Mouse (Mus musculus) forebrain, embryonic 11.5 days (tissue): Measurements from ENCODE around the gene Zfp72. TPM values are rescaled to one million over a fixed set of nuclear protein-coding genes. Genes with fewer than 3 reads are reported as not detected.

Experiments
- ATAC-seq: fragments of 200-750 bp; cut with Nextera tagmentation; replicated peaks from 2 replicates; pipeline ENCODE4 v1.8.0; 2017; ENCODE audit warnings: moderate TSS enrichment; ENCODE audit not compliant: low FRiP score
- DNase-seq: peaks from one replicate; pipeline ENCODE4 v3.0.0-alpha.2; 2017; ENCODE audit warnings: low spot score
- H3K27ac ChIP-seq: fragments of 300-500 bp; sonication (generic); 2 replicates; pipeline ENCODE4 v1.5.1; 2014; ENCODE audit warnings: low read depth, low read length
- H3K27me3 ChIP-seq: fragments of 300-500 bp; sonication (generic); 2 replicates; pipeline ENCODE4 v1.6.1; 2014; ENCODE audit warnings: mild to moderate bottlenecking, low read length, mixed read lengths; ENCODE audit not compliant: control insufficient read depth, insufficient read depth
- H3K36me3 ChIP-seq: fragments of 300-500 bp; sonication (generic); 2 replicates; pipeline ENCODE4 v1.6.1; 2014; ENCODE audit warnings: mild to moderate bottlenecking, low read length, moderate library complexity, mixed read lengths; ENCODE audit not compliant: control insufficient read depth, insufficient read depth
- H3K4me1 ChIP-seq: fragments of 300-500 bp; sonication (generic); replicated peaks from 2 replicates; pipeline ENCODE4 v1.6.1; 2014; ENCODE audit warnings: low read length, mixed read lengths; ENCODE audit not compliant: control insufficient read depth, insufficient read depth
- H3K4me2 ChIP-seq: fragments of 300-500 bp; sonication (generic); 2 replicates; pipeline ENCODE4 v1.6.1; 2014; ENCODE audit warnings: low read depth, mild to moderate bottlenecking, low read length, moderate library complexity, mixed read lengths; ENCODE audit not compliant: severe bottlenecking
- H3K4me3 ChIP-seq: fragments of 300-500 bp; sonication (generic); 2 replicates; pipeline ENCODE4 v1.5.1; 2014; ENCODE audit warnings: low read depth, low read length
- H3K9ac ChIP-seq: fragments of 300-500 bp; sonication (generic); 2 replicates; pipeline ENCODE4 v1.6.1; 2014; ENCODE audit warnings: low read length
- H3K9me3 ChIP-seq: fragments of 300-500 bp; sonication (generic); 2 replicates; pipeline ENCODE4 v1.6.1; 2016; ENCODE audit warnings: low read length, mixed read lengths; ENCODE audit not compliant: control insufficient read depth
- WGBS: fragments of 180-500 bp; shearing (Covaris S2); extraction: QIAGEN DNeasy Blood & Tissue Kit; methylation state at CpG from one replicate; pipeline ENCODE4 v1.1.7; 2014; 5-methylcytosine and 5-hydroxymethylcytosine counted together
- polyA plus RNA-seq: library from polyadenylated mRNA; unstranded; fragments of >200 nt; fragmentation: Nextera tagmentation; extraction: Ambion mirVana; gene quantifications from 2 replicates; pipeline ENCODE4 v1.2.1, GENCODE M21; 2014

Zfp72 gene
- 4.4 TPM in 2 replicates for polyA plus RNA-seq

- Histone ChIP-seq H3K9ac (peak within 1 kb of the TSS; percentile 33; the same call in 1 of the 2 replicates), H3K9me3 (no peaks in the 10 kb centered on the region), H3K4me3 (peak within 1 kb of the TSS; percentile 34), H3K27me3 (no peaks in the 10 kb centered on the region), H3K4me1 (no peaks in the 10 kb centered on the region), H3K4me2 (peak within 1 kb of the TSS; percentile 50), H3K36me3 (no peaks in the 10 kb centered on the region), H3K27ac (no peak within 1 kb of the TSS)
- peak; percentile 94 for ATAC-seq
- peak; percentile 67 for DNase-seq
- 2% methylated on average over 14 of the region's 14 CpGs for WGBS
Measured at GRCm38 (mm10) chr13:74390371-74390990, at the start of gene Zfp72. TSS of gene Zfp72 (minus strand) at chr13:74390836.

GRCm38 (mm10) chr13:74439895-74440294, 49.3 kb upstream of the Zfp72 start:
- ATAC-seq, result no peak
- no peaks in the 10 kb centered on the region for H3K27me3 ChIP-seq
- 27% methylated on average over 19 of the region's 19 CpGs for WGBS
- no peaks in the 10 kb centered on the region for H3K36me3 ChIP-seq
- no peak overlapping the region for H3K4me2 ChIP-seq
- H3K27ac ChIP-seq, result no peak overlapping the region
- no peaks in the 10 kb centered on the region for H3K4me1 ChIP-seq
- no peak for DNase-seq
- no peak overlapping the region for H3K4me3 ChIP-seq
- H3K9ac ChIP-seq, result no peak overlapping the region
- peaks cover 6% of the 10 kb centered on the region; the same call in 1 of the 2 replicates for H3K9me3 ChIP-seq

- ATAC-seq, result 0 out of 2 replicates have a peak, but pooled peaks have one; percentile 56
- Histone ChIP-seq H3K4me1 (no peaks in the 10 kb centered on the region), H3K4me3 (no peak within 1 kb of the TSS), H3K36me3 (no peaks in the 10 kb centered on the region), H3K9ac (no peak within 1 kb of the TSS), H3K27ac (no peak within 1 kb of the TSS), H3K4me2 (0 out of 2 replicates have a peak within 1 kb of the TSS, but pooled peaks have one; percentile 15), H3K27me3 (no peaks in the 10 kb centered on the region), H3K9me3 (no peaks in the 10 kb centered on the region)
- 13% methylated on average over 11 of the region's 11 CpGs for WGBS
- no peak for DNase-seq
Measured at GRCm38 (mm10) chr13:74399298-74399839, 8.7 kb upstream of the Zfp72 start, which contains the start of gene Ftl1-ps1. TSS of gene Ftl1-ps1 (plus strand) at chr13:74399694.

GRCm38 (mm10) chr13:74391156-74391555, 520 bp upstream of the Zfp72 start:
- Histone ChIP-seq H3K4me1 (no peaks in the 10 kb centered on the region), H3K4me2 (no peak overlapping the region), H3K27ac (no peak overlapping the region), H3K36me3 (no peaks in the 10 kb centered on the region), H3K4me3 (no peak overlapping the region), H3K27me3 (no peaks in the 10 kb centered on the region), H3K9me3 (no peaks in the 10 kb centered on the region), H3K9ac (no peak overlapping the region)
- ATAC-seq (peak; percentile 51), DNase-seq (no peak)
- 72% methylated on average over 2 of the region's 2 CpGs for WGBS

- Histone ChIP-seq H3K27ac (no peak overlapping the region), H3K9me3 (no peaks in the 10 kb centered on the region), H3K36me3 (no peaks in the 10 kb centered on the region), H3K4me3 (peak overlapping the region; percentile 34), H3K9ac (no peak overlapping the region), H3K4me1 (no peaks in the 10 kb centered on the region), H3K4me2 (peak overlapping the region; percentile 50), H3K27me3 (no peaks in the 10 kb centered on the region)
- ATAC-seq (no peak), DNase-seq (no peak)
- WGBS, result 71% methylated on average over 6 of the region's 6 CpGs
Measured at GRCm38 (mm10) chr13:74389730-74390129, 906 bp downstream of the Zfp72 start.

GRCm38 (mm10) chr13:74382289-74382688, 8.3 kb downstream of the Zfp72 start:
- no peak overlapping the region for H3K9ac ChIP-seq
- 53% methylated on average over 3 of the region's 3 CpGs for WGBS
- H3K4me1 ChIP-seq, result no peaks in the 10 kb centered on the region
- no peak overlapping the region for H3K27ac ChIP-seq
- DNase-seq, result no peak
- H3K4me2 ChIP-seq, result no peak overlapping the region
- no peaks in the 10 kb centered on the region for H3K9me3 ChIP-seq
- H3K36me3 ChIP-seq, result no peaks in the 10 kb centered on the region
- no peak overlapping the region for H3K4me3 ChIP-seq
- H3K27me3 ChIP-seq, result no peaks in the 10 kb centered on the region
- ATAC-seq, result peak; percentile 49; the same call in 1 of the 2 replicates

- Histone ChIP-seq H3K9me3 (no peaks in the 10 kb centered on the region), H3K36me3 (no peaks in the 10 kb centered on the region), H3K27me3 (no peaks in the 10 kb centered on the region), H3K4me1 (no peaks in the 10 kb centered on the region), H3K4me2 (no peak overlapping the region), H3K9ac (no peak overlapping the region), H3K4me3 (no peak overlapping the region), H3K27ac (no peak overlapping the region)
- DNase-seq (no peak), ATAC-seq (peak; percentile 33; the same call in 1 of the 2 replicates)
- WGBS, result 81% methylated on average over 10 of the region's 10 CpGs
Measured at GRCm38 (mm10) chr13:74381533-74382276, 8.9 kb downstream of the Zfp72 start.

- H3K9ac ChIP-seq, result no peak within 1 kb of the TSS
- DNase-seq (no peak), ATAC-seq (no peak)
- no peaks in the 10 kb centered on the region for H3K9me3 ChIP-seq
- H3K4me1 ChIP-seq, result no peaks in the 10 kb centered on the region
- no peak within 1 kb of the TSS for H3K27ac ChIP-seq
- H3K27me3 ChIP-seq, result no peaks in the 10 kb centered on the region
- no peaks in the 10 kb centered on the region; the same call in 1 of the 2 replicates for H3K36me3 ChIP-seq
- no peak within 1 kb of the TSS for H3K4me3 ChIP-seq
- H3K4me2 ChIP-seq, result no peak within 1 kb of the TSS
- WGBS, result 94% methylated on average over 8 of the region's 8 CpGs
Measured at GRCm38 (mm10) chr13:74363859-74364235, 26.8 kb downstream of the Zfp72 start, which contains the start of gene Lrrc14b. TSS of gene Lrrc14b (minus strand) at chr13:74364005.
